In the genomic region with DNA sequence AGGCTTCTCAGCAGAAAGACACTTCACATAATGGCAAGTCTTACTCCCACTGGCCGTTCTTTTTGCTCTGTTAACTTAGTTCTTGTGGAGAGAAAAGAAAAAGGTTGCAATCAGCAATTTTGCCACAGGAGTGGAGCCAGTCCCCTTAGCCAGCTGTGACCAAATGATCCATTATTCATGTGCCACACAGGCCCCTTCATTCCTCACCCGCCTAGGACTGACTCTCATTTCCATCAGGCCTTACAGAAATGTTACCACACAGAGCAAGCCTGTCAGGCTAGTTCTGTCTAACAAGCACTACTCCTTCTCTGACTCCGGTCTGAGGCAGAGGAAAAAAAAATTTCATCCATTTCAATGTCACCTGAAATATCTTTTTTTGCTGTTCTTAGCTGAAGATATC, we compare ENCODE assay signal across 17 mouse cellular contexts.
DNase-seq lines count a peak whose midpoint lies in the region; ATAC-seq and TF ChIP-seq lines count a peak whose summit lies in the region.
"Had no signal": no experiment of that assay in that cellular context is flagged by ENCODE, and none has a peak within 500 bp of the region (broad histone marks: within the 10 kb centered on the region; RNA-seq: fewer than 3 reads in every experiment).

No protein-coding gene starts in this region.

- WGBS in kidney, adult 2 months, result 54% methylated on average over 3 of the region's 3 CpGs
- 59% methylated on average over 3 of the region's 3 CpGs for WGBS in kidney, embryonic 14.5 days
- 30% methylated on average over 3 of the region's 3 CpGs for WGBS in midbrain, embryonic 11.5 days
- WGBS in liver, postnatal 0 days (ENCODE audit: insufficient replicate concordance), result 74% methylated on average over 3 of the region's 3 CpGs

- ATAC-seq in kidney, embryonic 14.5 days (ENCODE audit: low FRiP score, low TSS enrichment), result no peak
- peak; percentile 94 for ATAC-seq in midbrain, embryonic 11.5 days (ENCODE audit: low FRiP score)
- ATAC-seq in liver, postnatal 0 days, result no peak
- ATAC-seq: CD4-positive, CD25-positive, alpha-beta regulatory T cell, adult 4 months had no signal

- no peak overlapping the region for H3K9ac ChIP-seq in kidney, embryonic 14.5 days (ENCODE audit: low read depth, low read length)
- H3K9ac ChIP-seq in midbrain, embryonic 11.5 days (ENCODE audit: low read length), result no peak overlapping the region
- H3K9ac ChIP-seq in liver, postnatal 0 days (replicated peaks), result no peak overlapping the region
- H3K9ac ChIP-seq: heart, embryonic 12.5 days; lung, embryonic 15.5 days had no signal

- H3K4me2 ChIP-seq in kidney, embryonic 14.5 days (replicated peaks; ENCODE audit: low read depth, low read length), result no peak overlapping the region
- H3K4me2 ChIP-seq in midbrain, embryonic 11.5 days, result no peak overlapping the region
- H3K4me2 ChIP-seq in liver, postnatal 0 days (ENCODE audit: low read depth, low read length), result no peak overlapping the region
- H3K4me2 ChIP-seq: heart, embryonic 12.5 days; liver, embryonic 11.5 days; lung, embryonic 15.5 days had no signal

- H3K4me1 ChIP-seq in kidney, adult 2 months (ENCODE audit: control insufficient read depth, insufficient read depth, low read length), result no peaks in the 10 kb centered on the region
- no peaks in the 10 kb centered on the region for H3K4me1 ChIP-seq in kidney, embryonic 14.5 days (ENCODE audit: control insufficient read depth, insufficient read depth, low read length)
- H3K4me1 ChIP-seq in midbrain, embryonic 11.5 days (ENCODE audit: control insufficient read depth, insufficient read depth, low read length), result peaks cover 5% of the 10 kb centered on the region
- H3K4me1 ChIP-seq in liver, postnatal 0 days (ENCODE audit: insufficient read depth), result no peaks in the 10 kb centered on the region
- H3K4me1 ChIP-seq: heart, embryonic 12.5 days; lung, embryonic 15.5 days had no signal

- no peaks in the 10 kb centered on the region for H3K27me3 ChIP-seq in kidney, adult 2 months (replicated peaks; ENCODE audit: control insufficient read depth, insufficient read depth, low read length)
- H3K27me3 ChIP-seq in kidney, embryonic 14.5 days (ENCODE audit: control insufficient read depth, insufficient read depth, low read length), result no peaks in the 10 kb centered on the region
- H3K27me3 ChIP-seq in midbrain, embryonic 11.5 days (ENCODE audit: control insufficient read depth, insufficient read depth, low read length), result no peaks in the 10 kb centered on the region
- H3K27me3 ChIP-seq in liver, postnatal 0 days (ENCODE audit: insufficient read depth, low read length), result no peaks in the 10 kb centered on the region
- H3K27me3 ChIP-seq: heart, embryonic 12.5 days; lung, embryonic 15.5 days had no signal

- no peaks in the 10 kb centered on the region for H3K36me3 ChIP-seq in kidney, adult 2 months (ENCODE audit: control insufficient read depth, insufficient read depth, low read length)
- H3K36me3 ChIP-seq in kidney, embryonic 14.5 days (ENCODE audit: control insufficient read depth, insufficient read depth, low read length), result no peaks in the 10 kb centered on the region
- no peaks in the 10 kb centered on the region for H3K36me3 ChIP-seq in midbrain, embryonic 11.5 days (ENCODE audit: control insufficient read depth, insufficient read depth, low read length)
- H3K36me3 ChIP-seq in liver, postnatal 0 days (replicated peaks; ENCODE audit: insufficient read depth, low read length), result no peaks in the 10 kb centered on the region
- H3K36me3 ChIP-seq: heart, embryonic 12.5 days; lung, embryonic 15.5 days had no signal

- no peak overlapping the region for H3K27ac ChIP-seq in kidney, adult 2 months (ENCODE audit: insufficient read depth, low read depth, low read length)
- H3K27ac ChIP-seq in kidney, embryonic 14.5 days (ENCODE audit: low read depth, low read length), result no peak overlapping the region
- no peak overlapping the region; the same call in 1 of the 2 replicates for H3K27ac ChIP-seq in midbrain, embryonic 11.5 days (ENCODE audit: low read depth, low read length)
- H3K27ac ChIP-seq in liver, postnatal 0 days (ENCODE audit: low read depth), result no peak overlapping the region
- H3K27ac ChIP-seq: lung, embryonic 15.5 days had no signal

- no peaks in the 10 kb centered on the region for H3K9me3 ChIP-seq in kidney, embryonic 14.5 days (ENCODE audit: control insufficient read depth, low read length)
- H3K9me3 ChIP-seq in midbrain, embryonic 11.5 days (ENCODE audit: control insufficient read depth, low read length), result no peaks in the 10 kb centered on the region
- H3K9me3 ChIP-seq in liver, postnatal 0 days (ENCODE audit: low read length), result no peaks in the 10 kb centered on the region
- H3K9me3 ChIP-seq: heart, embryonic 12.5 days; lung, embryonic 15.5 days had no signal

- TF ChIP-seq EP300 in liver, postnatal 0 days (IDR thresholded peaks at IDR 0.05; ENCODE audit: low read depth), result no peak

- no peak for TF ChIP-seq POLR2A in kidney, adult 2 months (IDR thresholded peaks at IDR 0.05; ENCODE audit: low read depth, low read length)

- peak; percentile 27 for DNase-seq in kidney, adult 2 months
- peak; percentile 3 for DNase-seq in brain, adult 2 months (ENCODE audit: low read depth, low spot score)
- DNase-seq in embryo, embryonic 10.5 days (ENCODE audit: low spot score), result peak; percentile 34
- no peak for DNase-seq in midbrain, embryonic 11.5 days (ENCODE audit: low spot score, missing footprints)
- DNase-seq in layer of hippocampus, adult 11-12 months (ENCODE audit: low spot score), result no peak
- no peak for DNase-seq in liver, postnatal 0 days
- DNase-seq: adrenal gland, adult 8-10 months; cerebellum, adult 8-10 months; layer of hippocampus, postnatal 36 days; left cerebral cortex, postnatal 4 days; right cerebral cortex, postnatal 25 days had no signal

- H3K4me3 ChIP-seq in kidney, adult 2 months (ENCODE audit: insufficient read depth, low read depth, low read length), result no peak overlapping the region
- H3K4me3 ChIP-seq in kidney, embryonic 14.5 days (ENCODE audit: low read length), result no peak overlapping the region
- no peak overlapping the region for H3K4me3 ChIP-seq in midbrain, embryonic 11.5 days (ENCODE audit: low read depth, low read length)
- H3K4me3 ChIP-seq in liver, postnatal 0 days (ENCODE audit: low read depth, low read length), result no peak overlapping the region
- H3K4me3 ChIP-seq: heart, embryonic 12.5 days; lung, embryonic 15.5 days; myocyte had no signal

- no peak for TF ChIP-seq CTCF in kidney, adult 2 months (conservative IDR thresholded peaks at IDR 0.05; ENCODE audit: insufficient read depth, insufficient read length, low read depth, low read length)
- TF ChIP-seq CTCF in liver, postnatal 0 days (IDR thresholded peaks at IDR 0.05; ENCODE audit: low read depth), result no peak

Comparison
In these comparisons a context has a peak if more than half of its experiments do, and no peak if none do; other contexts are left out.
1. DNase-seq: peak in kidney, adult 2 months (single experiment), brain, adult 2 months (single experiment) and embryo, embryonic 10.5 days (single experiment); none in midbrain, embryonic 11.5 days (single experiment), layer of hippocampus, adult 11-12 months (single experiment) and liver, postnatal 0 days (single experiment).